Mouse (Mus musculus) bone marrow, adult 2 months (tissue): ENCODE data around the gene Spire2.

ENCODE experiments used
- CTCF ChIP-seq: fragments of 200-500 bp; IDR thresholded peaks from 2 replicates; pipeline ENCODE4 v1.5.1; 2011; ENCODE audit warnings: low read length, control low read depth; ENCODE audit not compliant: control insufficient read depth, insufficient read depth
- POLR2A ChIP-seq: fragments of 200-500 bp; IDR thresholded peaks from 2 replicates; pipeline ENCODE4 v1.6.1; 2011; ENCODE audit warnings: low read depth, mild to moderate bottlenecking, control low read depth, low read length, borderline replicate concordance; ENCODE audit not compliant: control insufficient read depth

- TF ChIP-seq CTCF (no peak), POLR2A (no peak)
Measured at GRCm38 (mm10) chr8:123331301-123331700, 1.2 kb upstream of the Spire2 start.
